Mouse (Mus musculus) megakaryocyte, embryonic 14.5 days (primary cell): Measurements from ENCODE around the gene Ifnar2.

ENCODE experiments used
- FLI1 ChIP-seq: IDR thresholded peaks from 2 replicates; pipeline ENCODE4 v1.6.1; 2012; ENCODE audit warnings: low read length, inconsistent platforms, mixed read lengths
- GATA1 ChIP-seq: IDR thresholded peaks from 3 replicates; pipeline ENCODE4 v1.6.1; 2012; ENCODE audit warnings: mixed read lengths, low read length, inconsistent platforms, borderline replicate concordance

- TF ChIP-seq GATA1 (no peak), FLI1 (no peak)
These were observed 9.1 kb upstream of the Ifnar2 start for GRCm38 (mm10) chr16:91363483-91363882.
